Mouse (Mus musculus) left cerebral cortex, adult 6 months (tissue): ENCODE results near the gene Cd160. TPM values are rescaled to one million over a fixed set of nuclear protein-coding genes. Genes with fewer than 3 reads are reported as not detected.

ENCODE experiments used
- long read RNA-seq, 2 experiments: library from polyadenylated mRNA; unstranded; transcript quantifications; one replicate each; pipeline ENCODE4 v2.0.0; 2019 to 2020
- polyA plus RNA-seq: library from polyadenylated mRNA; unstranded; fragments of <200 nt; fragmentation: Nextera tagmentation; gene quantifications from 2 replicates; pipeline ENCODE4 v1.2.3, GENCODE M21; 2021

Cd160 gene
- polyA plus RNA-seq = 0.07 and 0.11 TPM in 2 replicates
- long read RNA-seq, experiment 1 = 0 reads
- long read RNA-seq, experiment 2 = 0 reads

DNA sequence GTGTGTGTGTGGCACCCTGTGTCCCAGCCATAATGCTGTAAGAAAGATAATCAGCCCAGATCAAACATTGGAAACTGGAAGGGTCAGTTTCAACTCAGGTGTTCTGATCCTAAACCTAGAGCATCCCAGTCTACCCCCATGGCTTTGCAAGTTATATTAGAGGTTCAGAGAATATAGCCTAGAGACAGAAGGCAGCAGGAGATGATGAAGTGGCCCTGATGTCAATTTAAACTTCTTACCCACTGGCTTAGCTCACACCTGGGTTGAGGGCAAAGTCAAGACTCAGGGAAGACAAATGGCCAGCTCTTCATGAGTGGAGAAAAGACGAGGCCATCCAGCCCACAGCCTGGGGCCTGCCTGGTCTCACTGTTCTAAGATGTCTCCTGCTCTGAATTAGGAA, at the start of gene Cd160, which contains the start of gene Pdzk1:
TSS of gene Cd160 (minus strand) at position 368 of the 400 bp plus-strand sequence.
TSS of gene Pdzk1 (plus strand) at position 301 of the 400 bp plus-strand sequence.

Other genes starting within 250 kb of the Cd160 start
- 17.1 and 20.0 TPM in 2 replicates for gene Polr3gl, start 235.2 kb downstream of the Cd160 start, polyA plus RNA-seq
- gene Ankrd34a, start 232.7 kb downstream of the Cd160 start, polyA plus RNA-seq = 28.3 and 55.7 TPM in 2 replicates
- gene Lix1l, start 228.2 kb downstream of the Cd160 start, polyA plus RNA-seq = 1.2 TPM in 2 replicates
- 21.6 and 35.1 TPM in 2 replicates for gene Rbm8a, start 199.4 kb downstream of the Cd160 start, polyA plus RNA-seq
- gene Pex11b, start 194.0 kb downstream of the Cd160 start, polyA plus RNA-seq = 86.5 and 102 TPM in 2 replicates
- gene Gm42957, start 193.9 kb downstream of the Cd160 start, polyA plus RNA-seq = not detected in 2 replicates
- gene Itga10, start 183.8 kb downstream of the Cd160 start, polyA plus RNA-seq = 0.05 and 0.06 TPM in 2 replicates
- gene Ankrd35, start 159.2 kb downstream of the Cd160 start, polyA plus RNA-seq = 6.1 and 6.7 TPM in 2 replicates
- gene Pias3, start 133.0 kb downstream of the Cd160 start, polyA plus RNA-seq = 10.8 and 15.6 TPM in 2 replicates
- 10.7 and 12.3 TPM in 2 replicates for gene Nudt17, start 120.8 kb downstream of the Cd160 start, polyA plus RNA-seq
- gene Polr3c, start 101.7 kb downstream of the Cd160 start, polyA plus RNA-seq = 18.8 and 21.4 TPM in 2 replicates
- gene Rnf115, start 101.7 kb downstream of the Cd160 start, polyA plus RNA-seq = 31.0 and 64.8 TPM in 2 replicates
- 0.16 TPM in 1 of 2 replicates, not detected in the other for gene Pdzk1, start 67 bp downstream of the Cd160 start, polyA plus RNA-seq
- 0.21 and 0.39 TPM in 2 replicates for gene Gja5, start 75.3 kb upstream of the Cd160 start, polyA plus RNA-seq
- 14.0 and 21.3 TPM in 2 replicates for gene Gpr89, start 76.0 kb upstream of the Cd160 start, polyA plus RNA-seq
- 0.01 TPM in 1 of 2 replicates, not detected in the other for gene Gja8, start 96.7 kb upstream of the Cd160 start, polyA plus RNA-seq